ENCODE assay signal across 8 mouse cellular contexts in the genomic region with DNA sequence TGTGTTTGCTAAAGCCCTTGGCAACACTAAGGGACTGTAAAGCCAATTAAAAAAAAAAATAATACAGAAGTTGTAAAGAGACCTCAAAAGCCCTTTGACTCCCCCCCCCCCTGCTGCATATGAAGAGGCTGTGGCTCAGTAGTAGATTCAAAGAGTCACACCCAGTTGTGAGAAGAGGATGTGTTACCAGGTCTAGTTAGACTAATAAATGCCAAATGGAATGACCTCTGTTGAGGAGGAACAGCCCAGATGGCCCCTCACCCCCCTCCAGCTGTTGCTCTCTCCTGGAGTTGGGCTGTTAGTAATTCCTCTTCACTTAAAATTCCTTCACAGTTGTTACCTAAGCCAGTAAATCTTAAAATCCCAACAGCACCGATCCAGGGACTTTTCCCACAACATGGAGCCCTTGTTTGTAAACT.
DNase-seq lines count a peak whose midpoint lies in the region; ATAC-seq lines count a peak whose summit lies in the region.

No protein-coding gene starts in this region.

- no peak overlapping the region for H3K4me2 ChIP-seq in forebrain, embryonic 16.5 days (ENCODE audit: low read length)
- H3K4me2 ChIP-seq in lung, embryonic 15.5 days: no peak overlapping the region
- peak overlapping the region; percentile 27; the same call in 1 of the 2 replicates for H3K4me2 ChIP-seq in limb, embryonic 11.5 days (ENCODE audit: low read depth, severe bottlenecking)
- peak overlapping the region; percentile 23; the same call in 1 of the 2 replicates for H3K4me2 ChIP-seq in stomach, embryonic 16.5 days (ENCODE audit: low read depth, low read length)

- no peak overlapping the region for H3K4me3 ChIP-seq in forebrain, embryonic 10.5 days
- no peak overlapping the region for H3K4me3 ChIP-seq in forebrain, embryonic 16.5 days (replicated peaks; ENCODE audit: low read length)
- no peak overlapping the region for H3K4me3 ChIP-seq in lung, embryonic 15.5 days
- no peak overlapping the region for H3K4me3 ChIP-seq in limb, embryonic 11.5 days (ENCODE audit: low read depth, low read length)
- no peak overlapping the region for H3K4me3 ChIP-seq in stomach, embryonic 16.5 days (replicated peaks; ENCODE audit: low read length)

- H3K9me3 ChIP-seq in forebrain, embryonic 10.5 days: no peaks in the 10 kb centered on the region
- no peaks in the 10 kb centered on the region for H3K9me3 ChIP-seq in forebrain, embryonic 16.5 days (ENCODE audit: control insufficient read depth, low read length)
- H3K9me3 ChIP-seq in lung, embryonic 15.5 days: no peaks in the 10 kb centered on the region
- no peaks in the 10 kb centered on the region for H3K9me3 ChIP-seq in limb, embryonic 11.5 days (ENCODE audit: control insufficient read depth, low read length)
- H3K9me3 ChIP-seq in stomach, embryonic 16.5 days (replicated peaks; ENCODE audit: control insufficient read depth, low read length): no peaks in the 10 kb centered on the region

- peaks cover 76% of the 10 kb centered on the region for H3K4me1 ChIP-seq in forebrain, embryonic 10.5 days
- H3K4me1 ChIP-seq in forebrain, embryonic 16.5 days (replicated peaks; ENCODE audit: control insufficient read depth, insufficient read depth, low read length): peaks cover 17% of the 10 kb centered on the region
- H3K4me1 ChIP-seq in lung, embryonic 15.5 days: peaks cover 71% of the 10 kb centered on the region
- peaks cover 63% of the 10 kb centered on the region for H3K4me1 ChIP-seq in limb, embryonic 11.5 days (ENCODE audit: control insufficient read depth, insufficient read depth, low read length)
- H3K4me1 ChIP-seq in stomach, embryonic 16.5 days (ENCODE audit: control insufficient read depth, insufficient read depth, low read length): peaks cover 70% of the 10 kb centered on the region

- WGBS in forebrain, embryonic 10.5 days: 33% methylated on average over 1 of the region's 1 CpGs
- 50% methylated on average over 1 of the region's 1 CpGs for whole genome bisulfite sequencing in forebrain, embryonic 16.5 days
- WGBS in lung, embryonic 15.5 days: 6% methylated on average over 1 of the region's 1 CpGs
- WGBS in limb, embryonic 11.5 days: 0% methylated on average over 1 of the region's 1 CpGs
- 6% methylated on average over 1 of the region's 1 CpGs for WGBS in stomach, embryonic 16.5 days

- ATAC-seq in forebrain, embryonic 16.5 days: no peak
- ATAC-seq in lung, embryonic 15.5 days (ENCODE audit: borderline replicate concordance, extremely low read depth, low FRiP score, low TSS enrichment): no peak
- ATAC-seq in limb, embryonic 11.5 days (ENCODE audit: insufficient number of reproducible peaks, low FRiP score, low TSS enrichment, low read depth): peak; percentile 76
- ATAC-seq in stomach, embryonic 16.5 days (ENCODE audit: insufficient read depth, low FRiP score): no peak

- H3K36me3 ChIP-seq in forebrain, embryonic 10.5 days (replicated peaks): peaks cover 16% of the 10 kb centered on the region
- H3K36me3 ChIP-seq in forebrain, embryonic 16.5 days (ENCODE audit: control insufficient read depth, insufficient read depth): no peaks in the 10 kb centered on the region
- no peaks in the 10 kb centered on the region for H3K36me3 ChIP-seq in lung, embryonic 15.5 days
- no peaks in the 10 kb centered on the region for H3K36me3 ChIP-seq in limb, embryonic 11.5 days (ENCODE audit: control insufficient read depth, insufficient read depth, low read length)
- H3K36me3 ChIP-seq in stomach, embryonic 16.5 days (ENCODE audit: control insufficient read depth, insufficient read depth, low read length): no peaks in the 10 kb centered on the region; the same call in 1 of the 2 replicates

- no peak overlapping the region for H3K9ac ChIP-seq in forebrain, embryonic 16.5 days (replicated peaks; ENCODE audit: low read depth, low read length)
- H3K9ac ChIP-seq in lung, embryonic 15.5 days: no peak overlapping the region
- no peak overlapping the region for H3K9ac ChIP-seq in limb, embryonic 11.5 days (ENCODE audit: low read length)
- H3K9ac ChIP-seq in stomach, embryonic 16.5 days (ENCODE audit: low read length): no peak overlapping the region

- peak overlapping the region; percentile 51; the same call in 1 of the 2 replicates for H3K27ac ChIP-seq in forebrain, embryonic 10.5 days
- H3K27ac ChIP-seq in forebrain, embryonic 16.5 days (ENCODE audit: low read length): no peak overlapping the region
- peak overlapping the region; percentile 21; the same call in 1 of the 2 replicates for H3K27ac ChIP-seq in lung, embryonic 15.5 days
- peak overlapping the region; percentile 60; the same call in 1 of the 2 replicates for H3K27ac ChIP-seq in limb, embryonic 11.5 days (replicated peaks; ENCODE audit: low read depth, low read length)
- peak overlapping the region; percentile 74 for H3K27ac ChIP-seq in stomach, embryonic 16.5 days (ENCODE audit: low read length)

- DNase-seq in forebrain, embryonic 10.5 days (ENCODE audit: extremely low spot score, low spot score): no peak
- DNase-seq in lung, postnatal 36 days: no peak
- peak; percentile 77 for DNase-seq in limb, embryonic 11.5 days (ENCODE audit: low spot score)
- no peak for DNase-seq in natural killer cell, adult 2 months (ENCODE audit: low spot score in 2 of 2)
- no peak for DNase-seq in cerebellum, adult 18-20 months

- H3K27me3 ChIP-seq in forebrain, embryonic 10.5 days (ENCODE audit: poor library complexity, severe bottlenecking): no peaks in the 10 kb centered on the region
- no peaks in the 10 kb centered on the region for H3K27me3 ChIP-seq in forebrain, embryonic 16.5 days (replicated peaks; ENCODE audit: control insufficient read depth, insufficient read depth, low read length)
- no peaks in the 10 kb centered on the region for H3K27me3 ChIP-seq in lung, embryonic 15.5 days
- H3K27me3 ChIP-seq in limb, embryonic 11.5 days (ENCODE audit: control insufficient read depth, insufficient read depth, low read length): no peaks in the 10 kb centered on the region
- no peaks in the 10 kb centered on the region for H3K27me3 ChIP-seq in stomach, embryonic 16.5 days (ENCODE audit: control insufficient read depth, insufficient read depth, low read length)

Comparison
In these comparisons a context has a peak if more than half of its experiments do, and no peak if none do; other contexts are left out.
1. H3K4me2 ChIP-seq: peak in limb, embryonic 11.5 days (single experiment) and stomach, embryonic 16.5 days (single experiment); none in forebrain, embryonic 16.5 days (single experiment) and lung, embryonic 15.5 days (single experiment).